In genomic region chr12:85485890-85486765, GRCm38 (mm10) we compare ENCODE assay signal across 8 mouse cellular contexts. TPM values are rescaled to one million over a fixed set of nuclear protein-coding genes. Genes with fewer than 3 reads are reported as not detected.
A peak's percentile ranks its signal among the peaks of the same experiment; 100 is the strongest.
DNase-seq lines count a peak whose midpoint lies in the region; ATAC-seq lines count a peak whose summit lies in the region.

No protein-coding gene starts in this region.

- peak; percentile 91 for DNase-seq in 416B (ENCODE audit: low read depth)
- DNase-seq in adrenal gland, postnatal 4 days (ENCODE audit: low spot score in 2 of 2) = peak; percentile 93 to 94
- peak; percentile 92 for DNase-seq in heart, adult 8-10 months (ENCODE audit: low spot score)
- peak; percentile 95 for DNase-seq in kidney, adult 9 months
- peak; percentile 90 to 97 for DNase-seq in spleen, adult 18-20 months

- H3K4me2 ChIP-seq in embryonic facial prominence, embryonic 13.5 days = peak overlapping the region; percentile 87
- H3K4me2 ChIP-seq in limb, embryonic 13.5 days (replicated peaks) = peak overlapping the region; percentile 90
- H3K4me2 ChIP-seq in midbrain, embryonic 15.5 days = peak overlapping the region; percentile 54

- ATAC-seq in embryonic facial prominence, embryonic 13.5 days (ENCODE audit: insufficient number of reproducible peaks, insufficient read depth, low FRiP score, low TSS enrichment, low read depth) = peak; percentile 93
- ATAC-seq in limb, embryonic 13.5 days (ENCODE audit: low FRiP score, low read depth) = peak; percentile 96
- peak; percentile 96 for ATAC-seq in midbrain, embryonic 15.5 days (replicated peaks)

- peak overlapping the region; percentile 63 for H3K4me3 ChIP-seq in embryonic facial prominence, embryonic 13.5 days
- H3K4me3 ChIP-seq in limb, embryonic 13.5 days = peak overlapping the region; percentile 62
- H3K4me3 ChIP-seq in midbrain, embryonic 15.5 days = peak overlapping the region; percentile 62

- under 1% methylated on average over 52 of the region's 52 CpGs for WGBS in embryonic facial prominence, embryonic 13.5 days
- under 1% methylated on average over 51 of the region's 52 CpGs for WGBS in limb, embryonic 13.5 days
- WGBS in midbrain, embryonic 15.5 days = under 1% methylated on average over 51 of the region's 52 CpGs

- no peaks in the 10 kb centered on the region for H3K27me3 ChIP-seq in embryonic facial prominence, embryonic 13.5 days
- 0 out of 2 replicates have a peak, but pooled peaks cover 1% of the 10 kb centered on the region for H3K27me3 ChIP-seq in limb, embryonic 13.5 days
- peaks cover 7% of the 10 kb centered on the region; the same call in 1 of the 2 replicates for H3K27me3 ChIP-seq in midbrain, embryonic 15.5 days (replicated peaks)

- peak overlapping the region; percentile 73 for H3K9ac ChIP-seq in embryonic facial prominence, embryonic 13.5 days
- H3K9ac ChIP-seq in limb, embryonic 13.5 days = peak overlapping the region; percentile 77
- peak overlapping the region; percentile 54 for H3K9ac ChIP-seq in midbrain, embryonic 15.5 days

- H3K9me3 ChIP-seq in embryonic facial prominence, embryonic 13.5 days = no peaks in the 10 kb centered on the region
- H3K9me3 ChIP-seq in limb, embryonic 13.5 days = no peaks in the 10 kb centered on the region
- H3K9me3 ChIP-seq in midbrain, embryonic 15.5 days = no peaks in the 10 kb centered on the region

- peaks cover 20% of the 10 kb centered on the region for H3K4me1 ChIP-seq in embryonic facial prominence, embryonic 13.5 days
- peaks cover 24% of the 10 kb centered on the region for H3K4me1 ChIP-seq in limb, embryonic 13.5 days
- peaks cover 17% of the 10 kb centered on the region for H3K4me1 ChIP-seq in midbrain, embryonic 15.5 days

- H3K27ac ChIP-seq in embryonic facial prominence, embryonic 13.5 days = peak overlapping the region; percentile 68
- peak overlapping the region; percentile 16; the same call in 1 of the 2 replicates for H3K27ac ChIP-seq in limb, embryonic 13.5 days
- peak overlapping the region; percentile 77 for H3K27ac ChIP-seq in midbrain, embryonic 15.5 days

- no peaks in the 10 kb centered on the region for H3K36me3 ChIP-seq in embryonic facial prominence, embryonic 13.5 days
- no peaks in the 10 kb centered on the region for H3K36me3 ChIP-seq in limb, embryonic 13.5 days
- H3K36me3 ChIP-seq in midbrain, embryonic 15.5 days (replicated peaks) = no peaks in the 10 kb centered on the region

RNA-seq across cellular contexts. Expression of gene Fos, which starts 12.4 kb away (rescaled TPM):
- total RNA-seq in adrenal gland, postnatal 4 days (2021) = 1 to 10 TPM; 6.5 to 8.3 TPM
- 5.2 and 7.3 TPM in 2 replicates for polyA plus RNA-seq in embryonic facial prominence, embryonic 13.5 days (2015; fragmentation: Nextera tagmentation; extraction: Ambion mirVana)
- 10 to 100 TPM in 2 of 4 experiments, 1 to 10 TPM in 2; 2.4 to 26.4 (median 15.7) TPM for total RNA-seq in heart, adult 8-10 months (2022)
- 6.1 and 7.2 TPM in 2 replicates for polyA plus RNA-seq in limb, embryonic 13.5 days (2015; fragmentation: Nextera tagmentation; extraction: Ambion mirVana)
- polyA plus RNA-seq in midbrain, embryonic 15.5 days (2015; fragmentation: Nextera tagmentation; extraction: Ambion mirVana) = 1.4 and 1.6 TPM in 2 replicates

Comparison
In these comparisons a context has a peak if more than half of its experiments do, and no peak if none do; other contexts are left out.
1. Peak in every context shown above with its lines: DNase-seq, ATAC-seq, H3K4me3 ChIP-seq and H3K27ac ChIP-seq.
2. H3K27ac ChIP-seq: peak in every context shown above with its lines; median percentile 77 in midbrain, embryonic 15.5 days; 68 in embryonic facial prominence, embryonic 13.5 days; 16 in limb, embryonic 13.5 days.